Mouse (Mus musculus) liver, embryonic 11.5 days (tissue): ENCODE results near the gene Lcn8. TPM values are rescaled to one million over a fixed set of nuclear protein-coding genes. Genes with fewer than 3 reads are reported as not detected.
A peak's percentile ranks its signal among the peaks of the same experiment; 100 is the strongest.

Source experiments
- ATAC-seq: fragments of 200-750 bp; cut with Nextera tagmentation; replicated peaks from 2 replicates; pipeline ENCODE4 v1.8.0; 2017; ENCODE audit warnings: moderate number of reproducible peaks, mild to moderate bottlenecking, moderate TSS enrichment, moderate library complexity; ENCODE audit not compliant: low FRiP score
- DNase-seq: peaks from one replicate; pipeline ENCODE4 v3.0.0-alpha.2; 2017; ENCODE audit warnings: low spot score
- H3K27ac ChIP-seq: fragments of 300-500 bp; sonication (generic); 2 replicates; pipeline ENCODE4 v1.5.1; 2014; ENCODE audit warnings: mild to moderate bottlenecking, low read depth, low read length, control low read depth
- H3K27me3 ChIP-seq: fragments of 300-500 bp; sonication (generic); replicated peaks from 2 replicates; pipeline ENCODE4 v1.6.1; 2014; ENCODE audit warnings: low read length, mixed read lengths; ENCODE audit not compliant: control insufficient read depth, insufficient read depth
- H3K36me3 ChIP-seq: fragments of 300-500 bp; sonication (generic); 2 replicates; pipeline ENCODE4 v1.6.1; 2014; ENCODE audit warnings: mild to moderate bottlenecking, low read length, moderate library complexity, mixed read lengths; ENCODE audit not compliant: control insufficient read depth, insufficient read depth
- H3K4me1 ChIP-seq: fragments of 300-500 bp; sonication (generic); replicated peaks from 2 replicates; pipeline ENCODE4 v1.6.1; 2014; ENCODE audit warnings: low read length, mixed read lengths; ENCODE audit not compliant: control insufficient read depth, insufficient read depth
- H3K4me2 ChIP-seq: fragments of 300-500 bp; sonication (generic); 2 replicates; pipeline ENCODE4 v1.6.1; 2014; ENCODE audit warnings: mild to moderate bottlenecking, control low read depth, moderate library complexity
- H3K4me3 ChIP-seq: fragments of 300-500 bp; sonication (generic); 2 replicates; pipeline ENCODE4 v1.5.1; 2014; ENCODE audit warnings: low read depth, low read length, control low read depth
- H3K9ac ChIP-seq: fragments of 300-500 bp; sonication (generic); 2 replicates; pipeline ENCODE4 v1.6.1; 2014; ENCODE audit warnings: low read depth, low read length, control low read depth
- H3K9me3 ChIP-seq: fragments of 300-500 bp; sonication (generic); 2 replicates; pipeline ENCODE4 v1.6.1; 2016; ENCODE audit warnings: low read length, inconsistent platforms, mixed read lengths; ENCODE audit not compliant: control insufficient read depth
- WGBS: fragments of 180-500 bp; shearing (Covaris S2); extraction: QIAGEN DNeasy Blood & Tissue Kit; methylation state at CpG from one replicate; pipeline ENCODE4 v1.1.7; 2014; 5-methylcytosine and 5-hydroxymethylcytosine counted together
- polyA plus RNA-seq: library from polyadenylated mRNA; unstranded; fragments of >200 nt; fragmentation: Nextera tagmentation; extraction: Ambion mirVana; gene quantifications from 2 replicates; pipeline ENCODE4 v1.2.1, GENCODE M21; 2014

Gene Lcn8
- polyA plus RNA-seq, 1 experiment from 2014 or later = not detected

GRCm38 (mm10) chr2:25625986-25626385, 26.9 kb upstream of the Lcn8 start:
- H3K9me3 ChIP-seq = no peaks in the 10 kb centered on the region
- 45% methylated on average over 5 of the region's 5 CpGs for WGBS
- no peak overlapping the region for H3K4me3 ChIP-seq

DNA sequence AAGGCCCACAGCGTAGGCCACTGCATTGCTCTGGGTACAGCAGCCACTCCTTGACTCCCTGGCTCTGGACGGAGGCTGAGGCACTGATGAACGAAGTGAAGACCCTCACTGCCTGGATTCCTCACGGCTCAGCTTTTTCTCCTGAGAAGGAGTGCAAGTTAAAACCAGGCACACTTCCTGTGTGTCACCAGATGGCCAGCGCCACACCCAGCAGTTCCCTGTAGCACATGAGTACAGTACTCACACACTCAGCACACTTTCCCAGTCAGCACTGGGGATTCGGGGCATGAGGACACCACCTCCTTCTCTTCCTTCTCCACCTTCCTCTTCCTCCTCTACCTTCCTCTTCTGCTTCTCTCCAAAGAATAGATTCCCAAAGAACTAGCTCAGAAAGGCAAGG, 25.1 kb upstream of the Lcn8 start, which contains the start of gene Fcna:
Fcna (minus strand) TSS at position 220 of the 400 bp plus-strand sequence.
- no peak for ATAC-seq

More at GRCm38 (mm10) chr2:25625986-25626385, 26.9 kb upstream of the Lcn8 start:
- no peak overlapping the region for H3K4me2 ChIP-seq
- no peak for ATAC-seq
- H3K27me3 ChIP-seq = no peaks in the 10 kb centered on the region
- no peak overlapping the region for H3K27ac ChIP-seq
- DNase-seq = no peak
- no peaks in the 10 kb centered on the region for H3K36me3 ChIP-seq
- H3K9ac ChIP-seq = no peak overlapping the region
- peaks cover 3% of the 10 kb centered on the region; the same call in 1 of the 2 replicates for H3K4me1 ChIP-seq

DNA sequence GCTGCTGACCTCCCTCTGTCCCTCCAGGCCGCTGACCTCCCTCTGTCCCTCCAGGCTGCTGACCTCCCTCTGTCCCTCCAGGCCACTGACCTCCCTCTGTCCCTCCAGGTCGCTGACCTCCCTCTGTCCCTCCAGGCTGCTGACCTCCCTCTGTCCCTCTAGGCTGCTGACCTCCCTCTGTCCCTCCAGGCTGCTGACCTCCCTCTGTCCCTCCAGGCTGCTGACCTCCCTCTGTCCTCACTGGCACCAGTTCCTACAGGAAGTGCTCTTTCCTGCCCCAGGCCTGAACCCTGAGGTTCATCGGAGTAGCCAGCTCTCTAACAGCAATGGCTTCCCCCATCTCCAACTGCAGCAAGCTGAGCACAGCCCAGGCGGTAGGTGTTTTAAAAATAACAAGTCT, 24.2 kb upstream of the Lcn8 start:
- Histone ChIP-seq H3K4me2 (no peak overlapping the region), H3K9me3 (no peaks in the 10 kb centered on the region), H3K9ac (no peak overlapping the region), H3K27ac (peak overlapping the region; percentile 19; the same call in 1 of the 2 replicates), H3K36me3 (no peaks in the 10 kb centered on the region), H3K27me3 (no peaks in the 10 kb centered on the region), H3K4me3 (no peak overlapping the region), H3K4me1 (no peaks in the 10 kb centered on the region; the same call in 1 of the 2 replicates)
- ATAC-seq (no peak), DNase-seq (no peak)
- WGBS = 39% methylated on average over 4 of the region's 4 CpGs

More for the DNA sequence above, 25.1 kb upstream of the Lcn8 start, which contains the start of gene Fcna:
- H3K36me3 ChIP-seq = no peaks in the 10 kb centered on the region
- H3K4me3 ChIP-seq = no peak within 1 kb of the TSS
- H3K27ac ChIP-seq = peak within 1 kb of the TSS; percentile 19; the same call in 1 of the 2 replicates
- no peaks in the 10 kb centered on the region for H3K9me3 ChIP-seq
- H3K27me3 ChIP-seq = no peaks in the 10 kb centered on the region
- no peak within 1 kb of the TSS for H3K4me2 ChIP-seq
- H3K4me1 ChIP-seq = no peaks in the 10 kb centered on the region; the same call in 1 of the 2 replicates
- H3K9ac ChIP-seq = no peak within 1 kb of the TSS
- 68% methylated on average over 6 of the region's 6 CpGs for WGBS
- DNase-seq = no peak

GRCm38 (mm10) chr2:25633616-25634015, 19.3 kb upstream of the Lcn8 start:
- Histone ChIP-seq H3K36me3 (no peaks in the 10 kb centered on the region), H3K9me3 (no peaks in the 10 kb centered on the region), H3K27me3 (no peaks in the 10 kb centered on the region), H3K4me3 (no peak overlapping the region), H3K9ac (no peak overlapping the region), H3K4me2 (no peak overlapping the region), H3K27ac (no peak overlapping the region), H3K4me1 (no peaks in the 10 kb centered on the region; the same call in 1 of the 2 replicates)
- 73% methylated on average over 3 of the region's 3 CpGs for WGBS
- ATAC-seq (no peak), DNase-seq (no peak)

DNA sequence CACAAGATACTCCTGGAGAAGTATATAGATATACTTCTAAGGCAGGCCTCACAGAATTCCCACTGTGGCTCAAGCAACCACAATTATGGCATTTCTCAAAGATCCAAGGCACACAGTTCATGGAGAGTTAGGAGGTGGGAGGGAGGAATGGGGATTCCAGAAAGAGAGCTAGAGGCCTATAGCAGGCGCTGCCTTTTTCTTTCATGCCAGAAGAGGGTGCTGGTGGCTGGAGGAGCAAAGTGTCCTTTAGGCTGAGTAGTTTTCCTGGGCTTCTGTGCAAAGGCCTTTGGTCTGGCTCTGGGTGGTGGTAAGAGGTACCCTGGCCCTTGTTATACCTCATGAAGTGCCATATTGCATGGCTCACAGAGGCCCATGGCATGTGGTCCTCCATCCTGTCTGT, 18.9 kb upstream of the Lcn8 start:
- DNase-seq = no peak
- H3K4me2 ChIP-seq = no peak overlapping the region
- no peak overlapping the region for H3K27ac ChIP-seq
- no peaks in the 10 kb centered on the region for H3K36me3 ChIP-seq
- 58% methylated on average over 1 of the region's 1 CpGs for WGBS
- no peaks in the 10 kb centered on the region for H3K27me3 ChIP-seq
- H3K9me3 ChIP-seq = no peaks in the 10 kb centered on the region
- H3K4me3 ChIP-seq = no peak overlapping the region
- H3K4me1 ChIP-seq = no peaks in the 10 kb centered on the region
- no peak overlapping the region for H3K9ac ChIP-seq
- no peak for ATAC-seq

- Histone ChIP-seq H3K27ac (no peak overlapping the region), H3K9me3 (no peaks in the 10 kb centered on the region), H3K36me3 (no peaks in the 10 kb centered on the region), H3K4me3 (no peak overlapping the region), H3K9ac (no peak overlapping the region), H3K4me1 (no peaks in the 10 kb centered on the region), H3K27me3 (no peaks in the 10 kb centered on the region), H3K4me2 (no peak overlapping the region)
- no peak for ATAC-seq
- DNase-seq = no peak
- 17% methylated on average over 6 of the region's 6 CpGs for WGBS
Observed at GRCm38 (mm10) chr2:25639890-25640289, 13.0 kb upstream of the Lcn8 start.

DNA sequence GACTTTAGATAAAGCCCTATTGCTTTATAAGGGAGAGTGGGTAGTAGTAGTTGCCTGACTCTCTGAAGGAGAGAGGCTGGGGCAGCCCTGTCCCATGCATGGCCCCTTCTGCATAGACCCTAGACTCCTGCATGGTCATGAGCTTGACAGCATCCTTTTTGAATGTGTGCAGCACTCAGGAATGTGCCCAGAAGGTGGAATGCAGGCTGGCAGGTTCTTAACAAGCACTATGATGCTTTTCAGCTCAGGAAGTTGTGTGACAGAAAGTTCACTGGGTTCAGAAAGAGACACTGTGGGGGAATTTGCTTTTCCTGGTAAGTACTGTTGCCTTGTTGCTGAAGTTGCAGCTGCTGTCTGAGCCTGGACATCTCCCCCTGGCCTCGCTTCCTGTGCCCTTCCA, 1.6 kb downstream of the Lcn8 start:
- Histone ChIP-seq H3K27me3 (0 out of 2 replicates have a peak, but pooled peaks cover 3% of the 10 kb centered on the region), H3K9ac (no peak overlapping the region), H3K9me3 (no peaks in the 10 kb centered on the region), H3K4me1 (no peaks in the 10 kb centered on the region), H3K4me2 (no peak overlapping the region), H3K36me3 (no peaks in the 10 kb centered on the region), H3K4me3 (no peak overlapping the region), H3K27ac (no peak overlapping the region)
- no peak for ATAC-seq
- WGBS = 55% methylated on average over 1 of the region's 1 CpGs
- no peak for DNase-seq

GRCm38 (mm10) chr2:25656691-25657090, 3.8 kb downstream of the Lcn8 start:
- no peak for ATAC-seq
- 83% methylated on average over 4 of the region's 4 CpGs for WGBS
- no peak overlapping the region for H3K4me2 ChIP-seq
- no peak for DNase-seq
- H3K27ac ChIP-seq = no peak overlapping the region
- no peak overlapping the region for H3K4me3 ChIP-seq
- H3K9ac ChIP-seq = no peak overlapping the region
- no peaks in the 10 kb centered on the region for H3K4me1 ChIP-seq
- H3K27me3 ChIP-seq = 0 out of 2 replicates have a peak, but pooled peaks cover 3% of the 10 kb centered on the region
- no peaks in the 10 kb centered on the region for H3K36me3 ChIP-seq
- H3K9me3 ChIP-seq = no peaks in the 10 kb centered on the region

GRCm38 (mm10) chr2:25657246-25657645, 4.3 kb downstream of the Lcn8 start:
- H3K4me1 ChIP-seq = no peaks in the 10 kb centered on the region
- H3K27ac ChIP-seq = no peak overlapping the region
- H3K27me3 ChIP-seq = 0 out of 2 replicates have a peak, but pooled peaks cover 3% of the 10 kb centered on the region
- DNase-seq = no peak
- 82% methylated on average over 4 of the region's 4 CpGs for WGBS
- no peaks in the 10 kb centered on the region for H3K9me3 ChIP-seq
- no peak for ATAC-seq
- no peak overlapping the region for H3K4me3 ChIP-seq
- no peak overlapping the region for H3K9ac ChIP-seq
- H3K4me2 ChIP-seq = no peak overlapping the region
- H3K36me3 ChIP-seq = no peaks in the 10 kb centered on the region
